Mouse (Mus musculus) macrophage (primary cell): ENCODE measurements around the gene P2ry10b. TPM values are rescaled to one million over a fixed set of nuclear protein-coding genes. Genes with fewer than 3 reads are reported as not detected.

Source experiments
- polyA plus RNA-seq: library from polyadenylated mRNA; stranded (reverse); fragments of 250-400 nt; gene quantifications from 3 replicates; pipeline ENCODE4 v1.2.4, GENCODE M21; 2018; ENCODE audit warnings: inconsistent platforms

The P2ry10b gene
- polyA plus RNA-seq, 1 experiment from 2014 or later = 16.1 TPM

Other genes starting within 250 kb of the P2ry10b start
- 0.05 TPM in 1 of 3 replicates, not detected in the others for gene Lpar4, start 228.3 kb upstream of the P2ry10b start, polyA plus RNA-seq
- gene P2ry10, start 60.4 kb upstream of the P2ry10b start, polyA plus RNA-seq = 0.16 to 0.76 TPM (median 0.25 TPM) in 3 replicates
- not detected in 3 replicates for gene Gpr174, start 107.0 kb downstream of the P2ry10b start, polyA plus RNA-seq